Mouse (Mus musculus) limb, embryonic 10.5 days (tissue): ENCODE results near the gene 2410015M20Rik. TPM values are rescaled to one million over a fixed set of nuclear protein-coding genes. Genes with fewer than 3 reads are reported as not detected.

Source experiments
- DNase-seq: peaks from one replicate; pipeline ENCODE4 v3.0.0-alpha.2; 2017; ENCODE audit warnings: low spot score
- H3K27ac ChIP-seq: fragments of 300-500 bp; sonication (generic); 2 replicates; pipeline ENCODE4 v1.5.1; 2016; ENCODE audit warnings: mild to moderate bottlenecking
- H3K27me3 ChIP-seq: fragments of 300-500 bp; sonication (generic); 2 replicates; pipeline ENCODE4 v1.6.1; 2016; ENCODE audit warnings: low read depth, mild to moderate bottlenecking; ENCODE audit not compliant: poor library complexity, severe bottlenecking
- H3K36me3 ChIP-seq: fragments of 300-500 bp; sonication (generic); 2 replicates; pipeline ENCODE4 v1.6.1; 2016; ENCODE audit warnings: mild to moderate bottlenecking, moderate library complexity
- H3K4me1 ChIP-seq: fragments of 300-500 bp; sonication (generic); 2 replicates; pipeline ENCODE4 v1.6.1; 2016
- H3K4me3 ChIP-seq: fragments of 300-500 bp; sonication (generic); 2 replicates; pipeline ENCODE4 v1.5.1; 2016; ENCODE audit warnings: mild to moderate bottlenecking, moderate library complexity
- H3K9me3 ChIP-seq: fragments of 300-500 bp; sonication (generic); replicated peaks from 2 replicates; pipeline ENCODE4 v1.6.1; 2016; ENCODE audit warnings: mild to moderate bottlenecking
- WGBS: fragments of 180-500 bp; shearing (Covaris S2); methylation state at CpG from one replicate; pipeline ENCODE4 v1.1.7; 2016; 5-methylcytosine and 5-hydroxymethylcytosine counted together
- polyA plus RNA-seq: library from polyadenylated mRNA; unstranded; fragments of >200 nt; fragmentation: Nextera tagmentation; extraction: Ambion mirVana; gene quantifications from 2 replicates; pipeline ENCODE4 v1.2.1, GENCODE M21; 2016

Gene 2410015M20Rik
- polyA plus RNA-seq, 1 experiment from 2014 or later: 205 TPM

- H3K9me3 ChIP-seq: no peaks in the 10 kb centered on the region
- peak overlapping the region; percentile 68 for H3K4me3 ChIP-seq
- peaks cover 38% of the 10 kb centered on the region for H3K4me1 ChIP-seq
- no peak for DNase-seq
- no peaks in the 10 kb centered on the region for H3K27me3 ChIP-seq
- H3K36me3 ChIP-seq: peaks cover 46% of the 10 kb centered on the region
- 53% methylated on average over 5 of the region's 5 CpGs for WGBS
- H3K27ac ChIP-seq: peak overlapping the region; percentile 84; the same call in 1 of the 2 replicates
Measured at GRCm38 (mm10) chr17:56608699-56609098, 872 bp downstream of the 2410015M20Rik start.

DNA sequence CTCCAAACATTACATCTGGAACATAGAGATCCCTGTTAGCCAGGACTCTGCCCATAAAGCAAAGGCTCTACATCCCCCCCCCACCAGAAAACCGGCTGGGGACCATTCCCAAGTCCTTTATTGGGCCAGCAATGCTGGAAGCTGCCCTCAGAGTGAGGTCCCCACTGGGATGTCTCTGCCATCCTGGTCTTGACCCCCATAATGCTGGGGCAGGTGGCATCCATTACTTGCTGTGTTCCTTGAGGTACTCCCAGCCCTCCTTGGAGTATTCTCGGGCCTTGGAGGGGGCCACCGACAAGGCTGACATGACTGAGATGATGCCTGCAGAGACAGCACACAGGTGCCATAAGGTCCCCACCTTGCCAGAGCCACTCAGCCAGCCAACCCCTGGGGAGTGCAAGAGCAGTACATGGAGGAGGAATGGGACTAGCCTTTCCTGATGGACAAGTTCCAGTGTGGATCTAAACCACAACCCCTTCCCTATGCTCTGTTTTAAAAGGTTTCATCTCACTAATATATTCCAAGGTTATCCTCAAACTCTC lies 2.0 kb downstream of the 2410015M20Rik start:
- H3K27me3 ChIP-seq: no peaks in the 10 kb centered on the region
- H3K4me3 ChIP-seq: peak overlapping the region; percentile 68; the same call in 1 of the 2 replicates
- H3K9me3 ChIP-seq: no peaks in the 10 kb centered on the region
- no peak for DNase-seq
- H3K36me3 ChIP-seq: peaks cover 56% of the 10 kb centered on the region
- H3K27ac ChIP-seq: no peak overlapping the region
- 64% methylated on average over 3 of the region's 3 CpGs for WGBS
- peaks cover 38% of the 10 kb centered on the region for H3K4me1 ChIP-seq

DNA sequence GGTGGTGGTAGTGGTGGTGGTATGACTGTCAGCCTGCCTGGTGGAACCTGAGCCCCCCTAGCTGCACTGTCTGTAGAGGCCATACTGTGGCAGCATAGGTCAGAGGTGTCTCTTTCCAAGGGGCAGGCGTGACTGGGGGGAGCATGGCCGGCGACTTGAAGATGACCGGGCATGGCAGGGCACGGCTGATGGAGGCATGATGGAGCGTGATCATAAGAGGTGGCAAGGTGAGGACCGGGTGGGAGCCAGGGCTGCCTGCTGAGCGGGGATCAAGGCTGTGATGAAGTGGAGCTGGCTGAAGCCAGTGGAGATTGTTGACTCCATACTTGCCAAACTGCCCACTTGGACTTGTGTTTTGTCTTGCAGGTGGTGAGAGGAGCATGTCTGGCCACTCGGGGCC lies 4.1 kb downstream of the 2410015M20Rik start:
- Histone ChIP-seq H3K36me3 (peaks cover 78% of the 10 kb centered on the region), H3K4me3 (no peak overlapping the region), H3K9me3 (no peaks in the 10 kb centered on the region), H3K4me1 (peaks cover 25% of the 10 kb centered on the region), H3K27ac (no peak overlapping the region), H3K27me3 (no peaks in the 10 kb centered on the region)
- no peak for DNase-seq
- WGBS: 95% methylated on average over 9 of the region's 9 CpGs

- peaks cover 19% of the 10 kb centered on the region for H3K4me1 ChIP-seq
- DNase-seq: no peak
- H3K27me3 ChIP-seq: no peaks in the 10 kb centered on the region
- WGBS: 92% methylated on average over 3 of the region's 3 CpGs
- no peak overlapping the region; the same call in 1 of the 2 replicates for H3K4me3 ChIP-seq
- H3K36me3 ChIP-seq: peaks cover 88% of the 10 kb centered on the region
- H3K9me3 ChIP-seq: no peaks in the 10 kb centered on the region
- H3K27ac ChIP-seq: no peak overlapping the region
Measured at GRCm38 (mm10) chr17:56604422-56604821, 5.1 kb downstream of the 2410015M20Rik start.

- no peaks in the 10 kb centered on the region for H3K9me3 ChIP-seq
- peaks cover 92% of the 10 kb centered on the region for H3K36me3 ChIP-seq
- no peaks in the 10 kb centered on the region for H3K27me3 ChIP-seq
- no peak for DNase-seq
- no peak overlapping the region; the same call in 1 of the 2 replicates for H3K4me3 ChIP-seq
- H3K4me1 ChIP-seq: peaks cover 16% of the 10 kb centered on the region
- H3K27ac ChIP-seq: no peak overlapping the region
- 91% methylated on average over 9 of the region's 9 CpGs for WGBS
Measured at GRCm38 (mm10) chr17:56604070-56604380, 5.5 kb downstream of the 2410015M20Rik start.

GRCm38 (mm10) chr17:56603186-56604069 lies 6.1 kb downstream of the 2410015M20Rik start:
- Histone ChIP-seq H3K4me3 (no peak overlapping the region), H3K27ac (no peak overlapping the region), H3K9me3 (no peaks in the 10 kb centered on the region), H3K4me1 (peaks cover 10% of the 10 kb centered on the region), H3K27me3 (no peaks in the 10 kb centered on the region), H3K36me3 (peaks cover 94% of the 10 kb centered on the region)
- 96% methylated on average over 28 of the region's 28 CpGs for WGBS
- no peak for DNase-seq

- WGBS: 95% methylated on average over 8 of the region's 8 CpGs
- Histone ChIP-seq H3K4me3 (no peak overlapping the region), H3K4me1 (no peaks in the 10 kb centered on the region), H3K36me3 (peaks cover 97% of the 10 kb centered on the region), H3K27ac (no peak overlapping the region), H3K27me3 (no peaks in the 10 kb centered on the region), H3K9me3 (no peaks in the 10 kb centered on the region)
- DNase-seq: no peak
Measured at GRCm38 (mm10) chr17:56593527-56594271, 15.9 kb downstream of the 2410015M20Rik start.

GRCm38 (mm10) chr17:56592553-56592952 lies 17.0 kb downstream of the 2410015M20Rik start:
- H3K4me3 ChIP-seq: no peak overlapping the region
- H3K9me3 ChIP-seq: no peaks in the 10 kb centered on the region
- H3K27me3 ChIP-seq: no peaks in the 10 kb centered on the region
- H3K36me3 ChIP-seq: peaks cover 100% of the 10 kb centered on the region
- H3K4me1 ChIP-seq: peaks cover 6% of the 10 kb centered on the region; the same call in 1 of the 2 replicates
- no peak for DNase-seq
- no peak overlapping the region for H3K27ac ChIP-seq

DNA sequence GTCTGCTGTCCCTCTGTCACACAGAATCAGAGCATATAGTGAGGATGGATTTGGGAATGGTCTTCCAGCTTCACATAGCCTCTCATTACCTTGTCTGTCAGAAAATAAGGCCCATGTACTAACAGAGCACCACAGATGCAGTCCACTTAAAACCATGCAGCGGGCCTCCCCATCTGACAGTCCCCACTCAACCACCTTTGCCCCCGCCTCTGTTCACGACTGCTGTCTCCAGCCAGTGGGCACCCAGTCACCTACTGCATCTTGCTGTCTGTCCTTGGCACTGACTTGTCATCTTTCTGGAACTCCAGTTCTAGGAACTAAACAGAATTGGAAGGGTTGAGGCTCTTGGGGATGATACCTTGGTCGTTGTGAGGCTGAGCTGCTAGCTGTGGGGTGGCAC lies 20.6 kb downstream of the 2410015M20Rik start:
- no peak overlapping the region for H3K4me3 ChIP-seq
- H3K27ac ChIP-seq: no peak overlapping the region
- no peak for DNase-seq
- H3K27me3 ChIP-seq: no peaks in the 10 kb centered on the region
- H3K4me1 ChIP-seq: peaks cover 22% of the 10 kb centered on the region
- WGBS: 96% methylated on average over 4 of the region's 4 CpGs
- no peaks in the 10 kb centered on the region for H3K9me3 ChIP-seq
- H3K36me3 ChIP-seq: peaks cover 82% of the 10 kb centered on the region

GRCm38 (mm10) chr17:56587773-56588172 lies 21.8 kb downstream of the 2410015M20Rik start:
- H3K9me3 ChIP-seq: no peaks in the 10 kb centered on the region
- no peak overlapping the region for H3K4me3 ChIP-seq
- H3K27ac ChIP-seq: no peak overlapping the region
- DNase-seq: no peak
- peaks cover 74% of the 10 kb centered on the region for H3K36me3 ChIP-seq
- no peaks in the 10 kb centered on the region for H3K27me3 ChIP-seq
- WGBS: 90% methylated on average over 1 of the region's 1 CpGs
- H3K4me1 ChIP-seq: peaks cover 31% of the 10 kb centered on the region

DNA sequence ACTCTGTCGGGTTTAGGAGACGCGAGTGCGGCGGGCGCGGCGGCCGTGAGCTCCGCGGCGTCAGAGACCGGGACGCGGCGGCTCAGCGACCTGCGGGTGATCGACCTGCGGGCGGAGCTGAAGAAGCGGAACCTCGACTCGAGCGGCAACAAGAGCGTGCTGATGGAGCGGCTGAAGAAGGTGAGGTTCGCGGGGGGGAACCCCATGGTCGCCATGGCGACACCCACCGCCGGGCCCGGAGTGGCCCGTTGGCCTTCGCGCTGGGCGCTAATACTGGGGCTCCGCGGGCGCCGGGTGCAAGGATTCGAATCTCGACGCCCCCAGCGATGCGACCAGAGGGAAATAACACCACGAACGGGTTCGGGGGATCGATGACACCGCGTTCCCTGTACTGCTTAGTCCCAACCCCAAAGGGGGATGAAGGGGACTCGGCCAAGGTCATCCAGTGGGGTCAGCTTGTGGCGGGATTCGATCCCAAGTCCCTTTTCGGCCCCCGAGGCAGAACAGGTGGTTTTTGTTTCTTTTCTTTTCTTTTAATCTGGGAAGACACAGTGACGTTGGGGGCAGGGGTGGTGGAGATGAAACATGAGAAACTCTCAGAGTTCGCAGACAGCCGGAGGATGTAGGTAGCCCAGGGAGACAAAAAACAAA lies 24.3 kb downstream of the 2410015M20Rik start:
- peaks cover 45% of the 10 kb centered on the region for H3K4me1 ChIP-seq
- H3K4me3 ChIP-seq: peak overlapping the region; percentile 94
- peaks cover 74% of the 10 kb centered on the region for H3K36me3 ChIP-seq
- under 1% methylated on average over 61 of the region's 61 CpGs for WGBS
- H3K27ac ChIP-seq: peak overlapping the region; percentile 96
- peak; percentile 71 for DNase-seq
- H3K27me3 ChIP-seq: no peaks in the 10 kb centered on the region
- H3K9me3 ChIP-seq: no peaks in the 10 kb centered on the region

DNA sequence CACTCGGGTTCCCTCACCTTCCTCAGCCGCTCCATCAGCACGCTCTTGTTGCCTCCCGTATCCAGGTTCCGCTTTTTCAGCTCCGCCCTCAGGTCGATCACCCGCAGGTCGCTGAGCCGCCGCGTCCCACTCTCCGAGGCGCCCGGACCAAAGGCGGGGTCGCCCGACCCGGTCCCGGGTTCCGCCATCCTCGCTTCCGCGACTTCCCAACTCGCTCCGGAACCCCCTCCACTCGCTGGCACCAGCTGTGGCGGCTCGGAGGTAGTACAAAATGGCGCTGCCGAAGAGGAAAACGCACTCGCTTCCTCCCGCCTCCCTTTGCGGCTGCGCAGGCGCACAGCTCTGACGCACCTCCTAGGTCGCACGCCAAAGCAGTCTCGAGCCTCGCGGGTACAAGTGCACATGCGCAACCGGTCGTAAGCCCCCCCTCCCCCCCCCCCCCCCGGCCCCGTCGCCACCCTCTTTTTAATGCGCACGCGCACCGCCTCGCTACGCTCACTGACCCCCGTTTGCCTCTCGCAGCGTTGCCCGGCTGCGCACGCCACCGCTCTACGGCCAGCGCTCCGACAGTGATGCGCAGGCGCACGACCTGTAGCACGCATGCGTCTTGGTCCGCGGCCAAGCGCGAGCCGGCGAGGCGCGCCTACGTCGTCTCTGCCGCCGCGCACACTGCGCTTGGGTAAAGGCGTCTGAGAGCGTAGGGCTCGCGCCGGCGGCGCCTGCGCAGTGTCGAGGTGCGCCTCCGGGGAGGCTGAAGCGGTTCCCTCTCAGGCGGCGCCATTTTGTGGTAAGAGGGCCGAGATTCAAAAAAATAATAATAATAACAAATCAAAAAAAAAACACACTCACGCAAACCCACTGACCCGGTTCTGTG lies 25.1 kb downstream of the 2410015M20Rik start, which contains the start of the genes Safb2 and Safb:
Safb2 (minus strand) TSS at position 329 of the 874 bp plus-strand sequence.
Safb (plus strand) TSS at position 569 of the 874 bp plus-strand sequence.
- peak within 1 kb of the TSS; percentile 94 for H3K4me3 ChIP-seq
- peak; percentile 99 for DNase-seq
- H3K36me3 ChIP-seq: peaks cover 74% of the 10 kb centered on the region
- no peaks in the 10 kb centered on the region for H3K27me3 ChIP-seq
- under 1% methylated on average over 99 of the region's 101 CpGs for WGBS
- no peaks in the 10 kb centered on the region for H3K9me3 ChIP-seq
- peaks cover 45% of the 10 kb centered on the region for H3K4me1 ChIP-seq
- H3K27ac ChIP-seq: peak within 1 kb of the TSS; percentile 96
